Mouse (Mus musculus) ZHBTc4 (cell line): ENCODE data around the gene Tubgcp5.
A peak's percentile ranks its signal among the peaks of the same experiment; 100 is the strongest.

ENCODE experiments used
- DNase-seq: peaks from one replicate; pipeline ENCODE4 v3.0.0-alpha.2; 2011; ENCODE audit warnings: low read depth, low spot score

The Tubgcp5 gene

GRCm38 (mm10) chr7:55849948-55850571, 56.1 kb downstream of the Tubgcp5 start:
- DNase-seq, result no peak

- DNase-seq, result no peak
These were observed 58.8 kb downstream of the Tubgcp5 start for GRCm38 (mm10) chr7:55852787-55853186.

GRCm38 (mm10) chr7:55855597-55855996, 61.6 kb downstream of the Tubgcp5 start:
- DNase-seq, result no peak

GRCm38 (mm10) chr7:55856741-55857140, 62.8 kb downstream of the Tubgcp5 start:
- DNase-seq, result no peak

- no peak for DNase-seq
These were observed 63.8 kb downstream of the Tubgcp5 start for GRCm38 (mm10) chr7:55857729-55858128.

GRCm38 (mm10) chr7:55858836-55859517, 65.0 kb downstream of the Tubgcp5 start:
- no peak for DNase-seq

- no peak for DNase-seq
These were observed 65.5 kb downstream of the Tubgcp5 start for GRCm38 (mm10) chr7:55859518-55859872.

GRCm38 (mm10) chr7:55859956-55860355, 66.0 kb downstream of the Tubgcp5 start:
- no peak for DNase-seq

- DNase-seq, result no peak
These were observed 67.2 kb downstream of the Tubgcp5 start for GRCm38 (mm10) chr7:55861175-55861574.

- DNase-seq, result no peak
These were observed 71.1 kb downstream of the Tubgcp5 start for GRCm38 (mm10) chr7:55865044-55865443.

- no peak for DNase-seq
These were observed 71.9 kb downstream of the Tubgcp5 start for GRCm38 (mm10) chr7:55865750-55866416.

- DNase-seq, result no peak
These were observed 74.3 kb downstream of the Tubgcp5 start for GRCm38 (mm10) chr7:55868247-55868646.

- no peak for DNase-seq
These were observed 75.3 kb downstream of the Tubgcp5 start for GRCm38 (mm10) chr7:55869220-55869619.

- no peak for DNase-seq
These were observed 76.5 kb downstream of the Tubgcp5 start for GRCm38 (mm10) chr7:55870340-55871020.

GRCm38 (mm10) chr7:55871476-55871875, 77.5 kb downstream of the Tubgcp5 start:
- peak; percentile 76 for DNase-seq

- DNase-seq, result no peak
These were observed 80.7 kb downstream of the Tubgcp5 start for GRCm38 (mm10) chr7:55874703-55875102.

GRCm38 (mm10) chr7:55877721-55878120, 83.8 kb downstream of the Tubgcp5 start:
- DNase-seq, result no peak

- no peak for DNase-seq
These were observed 86.9 kb downstream of the Tubgcp5 start for GRCm38 (mm10) chr7:55880882-55881281.
